Mouse (Mus musculus): Measurements from ENCODE around the gene Ssxb1. TPM values are rescaled to one million over a fixed set of nuclear protein-coding genes. Genes with fewer than 3 reads are reported as not detected.
"Not testable (repeated sequence)": the region's sequence is repeated elsewhere in the genome, so short reads cannot be mapped to it uniquely, and the experiment has no call there.

Gene Ssxb1
- total RNA-seq (2021): not detected
- long read RNA-seq, experiment 1: 0 reads
- long read RNA-seq, experiment 2: 0 reads

- DNase-seq; intact Hi-C loops (cut with DNase I): not testable (repeated sequence)
Measured at GRCm38 (mm10) chrX:8413005-8413404, at the start of gene Ssxb1. Ssxb1 (plus strand) TSS chrX:8413305.

GRCm38 (mm10) chrX:8366678-8367077, 46.4 kb upstream of the Ssxb1 start, which contains the start of gene Ssxb9:
Ssxb9 (plus strand) TSS chrX:8366978.
- DNase-seq; intact Hi-C loops (cut with DNase I): not testable (repeated sequence)

- intact Hi-C loops (cut with DNase I); DNase-seq: not testable (repeated sequence)
Measured at GRCm38 (mm10) chrX:8461626-8462025, 48.5 kb downstream of the Ssxb1 start, which contains the start of gene Ssxb2. Ssxb2 (minus strand) TSS chrX:8461726.

Other genes with a start within 250 kb of the Ssxb1 start
- 1 to 10 TPM; 3.0 to 3.6 TPM for gene Tbc1d25, start 237.1 kb upstream of the Ssxb1 start, total RNA-seq (2021)
- 1 to 10 TPM; 8.4 to 9.0 TPM for gene Ebp, start 219.8 kb upstream of the Ssxb1 start, total RNA-seq (2021)
- 1 to 10 TPM; 4.9 to 5.3 TPM for gene Porcn, start 206.8 kb upstream of the Ssxb1 start, total RNA-seq (2021)
- gene Ftsj1, start 160.9 kb upstream of the Ssxb1 start, total RNA-seq (2021): 10 to 100 TPM; 14.1 to 14.4 TPM
- gene Slc38a5, start 142.2 kb upstream of the Ssxb1 start, total RNA-seq (2021): not detected
- gene Ssxb10, start 85.9 kb upstream of the Ssxb1 start, total RNA-seq (2021): not detected
- not detected for gene Ssxb9, start 46.3 kb upstream of the Ssxb1 start, total RNA-seq (2021)
- gene Ssxb2, start 48.4 kb downstream of the Ssxb1 start, total RNA-seq (2021): not detected
- not detected for gene Gm14459, start 111.6 kb downstream of the Ssxb1 start, total RNA-seq (2021)
- not detected for gene Ssxb6, start 134.9 kb downstream of the Ssxb1 start, total RNA-seq (2021)
- not detected for gene Ssxb3, start 178.5 kb downstream of the Ssxb1 start, total RNA-seq (2021)